Mouse (Mus musculus): ENCODE results near the gene Carmil1.

DNA sequence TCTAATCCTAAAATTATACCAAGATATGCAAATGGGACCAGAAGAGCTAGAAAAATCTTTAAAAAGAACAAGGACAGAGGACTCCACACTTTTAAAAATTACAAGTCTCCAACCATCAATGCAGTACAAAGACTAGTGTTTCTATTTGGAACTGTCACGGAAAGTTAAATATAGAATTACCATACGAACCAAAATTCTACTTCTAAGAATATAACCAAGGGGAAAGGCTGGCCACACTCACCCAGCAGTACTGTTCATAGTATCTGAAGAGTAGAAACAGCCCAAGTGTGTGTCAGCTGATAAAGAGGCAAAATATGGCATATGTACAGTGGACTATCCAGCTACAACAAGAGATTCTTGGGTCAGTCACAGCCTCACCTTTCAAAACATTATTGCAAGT is 315.7 kb downstream of the Carmil1 start:
- no peak for TF ChIP-seq FLI1 (IDR thresholded peaks at IDR 0.05; ENCODE audit: low read length)
- TF ChIP-seq GATA1 (IDR thresholded peaks at IDR 0.05; ENCODE audit: borderline replicate concordance, low read length) = no peak
